Mouse (Mus musculus) midbrain, embryonic 13.5 days (tissue): Measurements from ENCODE around the gene Adamtsl5. TPM values are rescaled to one million over a fixed set of nuclear protein-coding genes. Genes with fewer than 3 reads are reported as not detected.
"Not testable (repeated sequence)": the region's sequence is repeated elsewhere in the genome, so short reads cannot be mapped to it uniquely, and the experiment has no call there.

Experiments
- ATAC-seq: fragments of 200-750 bp; cut with Nextera tagmentation; 2 replicates; pipeline ENCODE4 v1.8.0; 2017; ENCODE audit warnings: mild to moderate bottlenecking, moderate TSS enrichment, moderate library complexity
- H3K27ac ChIP-seq: fragments of 300-500 bp; sonication (generic); 2 replicates; pipeline ENCODE4 v1.5.1; 2015; ENCODE audit warnings: inconsistent platforms, mild to moderate bottlenecking, moderate library complexity
- H3K27me3 ChIP-seq: fragments of 300-500 bp; sonication (generic); 2 replicates; pipeline ENCODE4 v1.6.1; 2015; ENCODE audit warnings: mild to moderate bottlenecking, inconsistent platforms
- H3K36me3 ChIP-seq: fragments of 300-500 bp; sonication (generic); 2 replicates; pipeline ENCODE4 v1.6.1; 2015; ENCODE audit warnings: mild to moderate bottlenecking, inconsistent platforms
- H3K4me1 ChIP-seq: fragments of 300-500 bp; sonication (generic); replicated peaks from 2 replicates; pipeline ENCODE4 v1.6.1; 2015; ENCODE audit warnings: inconsistent platforms
- H3K4me2 ChIP-seq: fragments of 300-500 bp; sonication (generic); replicated peaks from 2 replicates; pipeline ENCODE4 v1.6.1; 2015; ENCODE audit warnings: moderate library complexity, mild to moderate bottlenecking, inconsistent platforms
- H3K4me3 ChIP-seq: fragments of 300-500 bp; sonication (generic); replicated peaks from 2 replicates; pipeline ENCODE4 v1.5.1; 2015; ENCODE audit warnings: mild to moderate bottlenecking, inconsistent platforms
- H3K9ac ChIP-seq: fragments of 300-500 bp; sonication (generic); replicated peaks from 2 replicates; pipeline ENCODE4 v1.6.1; 2015; ENCODE audit warnings: mild to moderate bottlenecking, inconsistent platforms
- H3K9me3 ChIP-seq: fragments of 300-500 bp; sonication (generic); 2 replicates; pipeline ENCODE4 v1.6.1; 2016; ENCODE audit warnings: mild to moderate bottlenecking, inconsistent platforms
- WGBS: fragments of 180-500 bp; shearing (Covaris S2); methylation state at CpG from one replicate; pipeline ENCODE4 v1.1.7; 2015; 5-methylcytosine and 5-hydroxymethylcytosine counted together
- polyA plus RNA-seq: library from polyadenylated mRNA; unstranded; fragments of >200 nt; fragmentation: Nextera tagmentation; extraction: Ambion mirVana; gene quantifications from 2 replicates; pipeline ENCODE4 v1.2.1, GENCODE M21; 2015

Adamtsl5 gene
- polyA plus RNA-seq, 1 experiment from 2014 or later = 0.61 TPM

GRCm38 (mm10) chr10:80352727-80353126 is 4.5 kb upstream of the Adamtsl5 start:
- no peak overlapping the region for H3K4me3 ChIP-seq
- ATAC-seq = no peak
- WGBS = 63% methylated on average over 8 of the region's 8 CpGs
- H3K9ac ChIP-seq = no peak overlapping the region; the same call in 1 of the 2 replicates
- H3K9me3 ChIP-seq = no peaks in the 10 kb centered on the region
- H3K4me1 ChIP-seq = peaks cover 26% of the 10 kb centered on the region
- no peaks in the 10 kb centered on the region for H3K36me3 ChIP-seq
- no peak overlapping the region for H3K4me2 ChIP-seq
- peaks cover 99% of the 10 kb centered on the region for H3K27me3 ChIP-seq
- H3K27ac ChIP-seq = no peak overlapping the region

DNA sequence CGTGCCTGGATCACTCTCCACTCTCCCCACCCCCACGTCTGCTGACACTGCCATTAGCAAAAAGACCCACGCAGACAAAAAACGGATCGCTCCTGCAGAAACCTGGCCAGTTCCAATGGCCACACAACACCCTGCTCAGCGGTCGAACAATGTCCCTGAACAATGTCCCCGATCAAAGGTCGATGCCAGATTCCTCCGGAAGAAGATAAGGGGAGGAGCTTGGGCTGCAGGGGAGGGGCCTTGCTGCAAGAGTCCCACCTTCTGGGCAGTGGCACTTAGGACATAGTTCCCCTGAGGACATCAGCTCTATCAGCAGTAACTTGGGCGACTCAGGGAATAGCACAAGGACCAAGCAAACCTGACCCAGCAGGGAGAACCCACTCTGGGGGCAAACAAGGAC is 3.7 kb upstream of the Adamtsl5 start:
- ATAC-seq = no peak
- no peaks in the 10 kb centered on the region for H3K9me3 ChIP-seq
- no peak overlapping the region for H3K9ac ChIP-seq
- H3K4me3 ChIP-seq = no peak overlapping the region
- peaks cover 29% of the 10 kb centered on the region for H3K4me1 ChIP-seq
- WGBS = 24% methylated on average over 11 of the region's 11 CpGs
- H3K27ac ChIP-seq = no peak overlapping the region
- no peaks in the 10 kb centered on the region for H3K36me3 ChIP-seq
- H3K4me2 ChIP-seq = no peak overlapping the region
- peaks cover 99% of the 10 kb centered on the region for H3K27me3 ChIP-seq

- Histone ChIP-seq H3K9ac (no peak overlapping the region), H3K4me2 (no peak overlapping the region), H3K27ac (no peak overlapping the region), H3K4me3 (no peak overlapping the region), H3K27me3 (peaks cover 97% of the 10 kb centered on the region), H3K9me3 (no peaks in the 10 kb centered on the region), H3K4me1 (peaks cover 14% of the 10 kb centered on the region), H3K36me3 (no peaks in the 10 kb centered on the region)
- ATAC-seq = peak; percentile 87
- WGBS = 4% methylated on average over 7 of the region's 7 CpGs
Observed at GRCm38 (mm10) chr10:80350292-80350691, 2.1 kb upstream of the Adamtsl5 start.

GRCm38 (mm10) chr10:80348981-80349380 is 769 bp upstream of the Adamtsl5 start:
- Histone ChIP-seq H3K9ac (no peak overlapping the region), H3K27me3 (peaks cover 97% of the 10 kb centered on the region), H3K27ac (no peak overlapping the region), H3K36me3 (no peaks in the 10 kb centered on the region), H3K4me2 (no peak overlapping the region), H3K9me3 (no peaks in the 10 kb centered on the region), H3K4me1 (peaks cover 18% of the 10 kb centered on the region), H3K4me3 (no peak overlapping the region)
- 14% methylated on average over 26 of the region's 26 CpGs for WGBS
- no peak for ATAC-seq

DNA sequence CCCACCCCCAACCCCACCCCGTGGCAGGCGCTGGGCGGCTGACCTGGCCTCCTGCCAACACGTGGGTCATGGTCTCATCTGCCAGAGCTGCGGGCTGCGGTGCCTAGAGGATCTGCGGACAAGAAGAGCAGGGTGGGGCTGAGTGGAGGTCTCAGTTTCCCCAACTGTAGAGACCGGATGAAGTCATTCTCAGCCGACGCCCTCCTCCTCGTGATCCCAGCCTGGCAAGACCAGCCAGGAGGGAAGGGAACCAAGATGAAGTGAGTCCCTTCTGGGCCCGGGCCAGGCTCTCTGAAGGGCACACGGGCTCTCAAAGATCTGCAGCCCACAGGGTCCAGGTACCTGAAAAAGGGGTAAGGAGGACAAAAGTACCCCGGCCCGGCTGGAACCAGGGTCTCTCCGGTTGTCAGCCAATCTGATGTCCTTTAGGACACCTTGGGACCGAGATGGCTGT is 671 bp downstream of the Adamtsl5 start:
- no peaks in the 10 kb centered on the region for H3K9me3 ChIP-seq
- peaks cover 99% of the 10 kb centered on the region for H3K27me3 ChIP-seq
- no peak overlapping the region for H3K27ac ChIP-seq
- H3K4me3 ChIP-seq = no peak overlapping the region
- H3K9ac ChIP-seq = no peak overlapping the region
- H3K36me3 ChIP-seq = no peaks in the 10 kb centered on the region
- WGBS = 12% methylated on average over 17 of the region's 17 CpGs
- peaks cover 31% of the 10 kb centered on the region for H3K4me1 ChIP-seq
- no peak for ATAC-seq
- no peak overlapping the region for H3K4me2 ChIP-seq

- not testable (repeated sequence) for H3K4me3 ChIP-seq, H3K9me3 ChIP-seq, H3K4me2 ChIP-seq, H3K27ac ChIP-seq, H3K36me3 ChIP-seq, H3K9ac ChIP-seq, ATAC-seq
- H3K27me3 ChIP-seq = peaks cover 99% of the 10 kb centered on the region
- 70% methylated on average over 6 of the region's 6 CpGs for WGBS
- H3K4me1 ChIP-seq = peaks cover 46% of the 10 kb centered on the region
Observed at GRCm38 (mm10) chr10:80345929-80346328, 2.3 kb downstream of the Adamtsl5 start.

GRCm38 (mm10) chr10:80345122-80345521 is 3.1 kb downstream of the Adamtsl5 start:
- no peaks in the 10 kb centered on the region for H3K36me3 ChIP-seq
- H3K27me3 ChIP-seq = peaks cover 99% of the 10 kb centered on the region
- no peaks in the 10 kb centered on the region for H3K9me3 ChIP-seq
- H3K4me1 ChIP-seq = peaks cover 49% of the 10 kb centered on the region
- H3K9ac ChIP-seq = no peak overlapping the region
- no peak overlapping the region for H3K4me3 ChIP-seq
- 0% methylated on average over 9 of the region's 16 CpGs for WGBS
- no peak overlapping the region for H3K4me2 ChIP-seq
- ATAC-seq = no peak
- H3K27ac ChIP-seq = no peak overlapping the region

- H3K9me3 ChIP-seq = no peaks in the 10 kb centered on the region
- ATAC-seq = no peak
- H3K9ac ChIP-seq = no peak overlapping the region
- WGBS = 57% methylated on average over 9 of the region's 9 CpGs
- peaks cover 53% of the 10 kb centered on the region for H3K4me1 ChIP-seq
- peaks cover 96% of the 10 kb centered on the region for H3K27me3 ChIP-seq
- no peaks in the 10 kb centered on the region for H3K36me3 ChIP-seq
- H3K27ac ChIP-seq = no peak overlapping the region
- no peak overlapping the region for H3K4me2 ChIP-seq
- H3K4me3 ChIP-seq = no peak overlapping the region
Observed at GRCm38 (mm10) chr10:80344131-80344661, 4.0 kb downstream of the Adamtsl5 start.

GRCm38 (mm10) chr10:80343425-80343895 is 4.8 kb downstream of the Adamtsl5 start:
- Histone ChIP-seq H3K9ac (no peak overlapping the region), H3K27me3 (peaks cover 89% of the 10 kb centered on the region), H3K4me1 (peaks cover 51% of the 10 kb centered on the region), H3K27ac (no peak overlapping the region), H3K9me3 (no peaks in the 10 kb centered on the region), H3K4me2 (peak overlapping the region; percentile 52), H3K4me3 (peak overlapping the region; percentile 29), H3K36me3 (no peaks in the 10 kb centered on the region)
- WGBS = 24% methylated on average over 13 of the region's 13 CpGs
- peak; percentile 12 for ATAC-seq

DNA sequence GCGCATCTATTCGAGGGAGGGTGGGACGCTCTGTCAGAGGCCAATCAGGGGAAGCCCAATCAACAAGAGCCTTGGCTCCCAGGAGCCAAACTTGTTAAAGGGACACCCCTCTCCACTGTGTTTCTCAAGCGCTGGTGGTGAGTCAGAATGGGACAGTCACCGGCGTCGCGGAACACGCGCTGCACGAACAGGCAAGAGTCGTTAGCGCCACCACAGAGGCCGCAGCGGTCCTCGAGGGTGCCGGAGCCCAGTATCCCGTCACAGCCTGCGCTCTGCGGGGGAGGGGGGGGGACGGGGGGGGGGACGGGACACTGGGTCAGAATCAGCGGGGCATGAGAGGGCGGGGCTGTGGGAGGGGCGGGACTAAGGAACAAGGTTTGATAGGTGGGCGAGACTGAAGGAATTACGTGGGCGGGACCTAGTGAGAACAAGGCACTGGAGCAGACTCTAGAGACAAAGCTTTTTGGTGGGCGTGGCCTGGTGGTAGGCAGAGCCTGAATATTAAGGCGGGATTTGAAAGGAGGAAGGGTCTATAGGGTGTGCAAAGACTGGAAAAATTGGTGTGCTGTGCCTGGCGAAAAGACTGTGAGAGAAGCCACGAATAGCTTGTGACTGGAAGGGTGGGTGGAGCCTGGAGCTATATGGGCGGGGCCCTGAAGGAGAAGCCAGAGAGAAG is 5.3 kb downstream of the Adamtsl5 start:
- WGBS = under 1% methylated on average over 29 of the region's 33 CpGs
- Histone ChIP-seq H3K4me2 (peak overlapping the region; percentile 52), H3K4me1 (peaks cover 45% of the 10 kb centered on the region), H3K4me3 (peak overlapping the region; percentile 29), H3K27me3 (peaks cover 86% of the 10 kb centered on the region), H3K27ac (no peak overlapping the region), H3K36me3 (no peaks in the 10 kb centered on the region), H3K9me3 (no peaks in the 10 kb centered on the region), H3K9ac (peak overlapping the region; percentile 23; the same call in 1 of the 2 replicates)
- peak; percentile 57 for ATAC-seq

DNA sequence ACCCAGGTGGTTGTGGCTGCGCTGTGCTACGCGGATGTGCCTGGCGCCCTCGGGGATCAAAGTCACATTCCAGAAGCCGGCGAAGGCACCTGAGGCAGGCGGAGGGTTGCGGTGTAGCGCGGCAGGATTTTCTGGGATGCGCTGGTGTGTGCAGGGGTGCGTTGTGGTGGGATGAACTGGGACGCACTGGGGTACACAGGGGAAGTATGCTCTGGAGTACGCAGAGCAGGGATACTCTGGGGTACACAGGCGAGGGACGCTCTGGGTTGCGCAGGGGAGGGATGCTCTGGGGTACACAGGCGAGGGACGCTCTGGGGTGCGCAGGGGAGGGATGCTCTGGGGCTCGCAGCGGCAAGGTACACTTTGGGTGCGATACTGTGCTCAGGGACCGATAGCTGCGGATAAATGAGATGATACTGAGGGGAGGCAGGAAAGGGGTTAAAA is 5.9 kb downstream of the Adamtsl5 start:
- no peak overlapping the region for H3K27ac ChIP-seq
- peaks cover 80% of the 10 kb centered on the region for H3K27me3 ChIP-seq
- H3K4me1 ChIP-seq = peaks cover 40% of the 10 kb centered on the region
- H3K4me2 ChIP-seq = peak overlapping the region; percentile 52
- under 1% methylated on average over 26 of the region's 26 CpGs for WGBS
- no peaks in the 10 kb centered on the region for H3K9me3 ChIP-seq
- H3K9ac ChIP-seq = peak overlapping the region; percentile 23; the same call in 1 of the 2 replicates
- peak overlapping the region; percentile 29 for H3K4me3 ChIP-seq
- H3K36me3 ChIP-seq = no peaks in the 10 kb centered on the region
- peak; percentile 25; the same call in 1 of the 2 replicates for ATAC-seq

- peak overlapping the region; percentile 52 for H3K4me2 ChIP-seq
- no peak overlapping the region for H3K27ac ChIP-seq
- 0 out of 2 replicates have a peak overlapping the region, but pooled peaks have one; percentile 23 for H3K9ac ChIP-seq
- WGBS = 2% methylated on average over 46 of the region's 47 CpGs
- H3K27me3 ChIP-seq = peaks cover 74% of the 10 kb centered on the region
- peak overlapping the region; percentile 29 for H3K4me3 ChIP-seq
- peaks cover 40% of the 10 kb centered on the region for H3K4me1 ChIP-seq
- H3K9me3 ChIP-seq = no peaks in the 10 kb centered on the region
- no peak for ATAC-seq
- H3K36me3 ChIP-seq = no peaks in the 10 kb centered on the region
Observed at GRCm38 (mm10) chr10:80341491-80342304, 6.5 kb downstream of the Adamtsl5 start.
